Mouse (Mus musculus): ENCODE data around the gene Gm11011. TPM values are rescaled to one million over a fixed set of nuclear protein-coding genes. Genes with fewer than 3 reads are reported as not detected.

Gene Gm11011
- not detected for polyA plus RNA-seq (2017; shearing (Covaris generic))

GRCm38 (mm10) chr2:169587645-169588044 is at the start of gene Gm11011:
TSS of gene Gm11011 (minus strand) at chr2:169587745.

GRCm38 (mm10) chr2:169632338-169633151 is 45.0 kb upstream of the Gm11011 start, which contains the start of gene Tshz2:
TSS of gene Tshz2 (plus strand) at chr2:169633013.

Other genes starting within 250 kb of the Gm11011 start
- gene Tshz2, start 45.3 kb upstream of the Gm11011 start, polyA plus RNA-seq (2017; shearing (Covaris generic)), result 2.6 TPM

Data from activated CD4-positive, CD25-positive, alpha-beta regulatory T cell, adult 9 weeks (primary cell).